Mouse (Mus musculus) lung, adult 2 months (tissue): Measurements from ENCODE around the gene Shank2.

Experiments
- CTCF ChIP-seq: fragments of 200-500 bp; IDR thresholded peaks from 2 replicates; pipeline ENCODE4 v1.5.1; 2011; ENCODE audit warnings: mild to moderate bottlenecking, low read length, control low read depth; ENCODE audit not compliant: insufficient read depth
- POLR2A ChIP-seq: fragments of 200-500 bp; IDR thresholded peaks from 2 replicates; pipeline ENCODE4 v1.6.1; 2011; ENCODE audit warnings: low read depth, mild to moderate bottlenecking, control low read depth, low read length, borderline replicate concordance; ENCODE audit errors: extremely low read depth

DNA sequence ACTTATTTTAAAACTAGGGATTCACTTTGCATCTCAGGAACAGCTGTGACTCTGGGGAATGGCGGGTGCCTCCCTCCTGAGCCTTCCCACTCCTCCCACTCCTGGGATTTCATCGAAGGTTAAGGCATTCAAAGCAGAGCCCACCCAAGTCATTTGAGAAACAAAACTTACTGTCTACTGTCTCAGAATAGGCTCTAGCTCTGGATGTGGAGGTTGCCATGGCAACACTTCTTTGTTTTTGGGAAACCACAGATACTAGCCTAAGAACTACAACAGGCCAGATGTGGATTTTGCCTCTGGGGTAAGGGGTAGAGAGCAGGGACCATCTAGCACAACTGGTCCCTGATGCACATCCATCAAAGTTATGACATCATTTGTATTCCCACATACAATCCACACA lies 142.2 kb downstream of the Shank2 start:
- no peak for TF ChIP-seq CTCF
- TF ChIP-seq POLR2A, result no peak
